Mouse (Mus musculus) cerebellum, adult 2 months (tissue): ENCODE data around the gene Chn1. TPM values are rescaled to one million over a fixed set of nuclear protein-coding genes. Genes with fewer than 3 reads are reported as not detected.

Experiments
- DNase-seq, 2 experiments: peaks; one replicate each; pipeline ENCODE4 v3.0.0; 2021
- H3K27ac ChIP-seq: fragments of 200-500 bp; 2 replicates; pipeline ENCODE4 v1.5.1; 2012; ENCODE audit warnings: low read length, control low read depth, inconsistent platforms; ENCODE audit not compliant: insufficient read depth
- H3K27me3 ChIP-seq: fragments of 200-500 bp; 2 replicates; pipeline ENCODE4 v1.6.1; 2012; ENCODE audit warnings: inconsistent platforms, mild to moderate bottlenecking, low read length, moderate library complexity; ENCODE audit not compliant: control insufficient read depth, insufficient read depth
- H3K4me1 ChIP-seq: fragments of 200-500 bp; 2 replicates; pipeline ENCODE4 v1.6.1; 2011; ENCODE audit warnings: low read length; ENCODE audit not compliant: control insufficient read depth, insufficient read depth
- H3K4me3 ChIP-seq: fragments of 200-500 bp; replicated peaks from 2 replicates; pipeline ENCODE3; 2011; ENCODE audit warnings: mild to moderate bottlenecking, low read depth, low read length, control low read depth; ENCODE audit not compliant: insufficient read depth
- CTCF ChIP-seq: fragments of 200-500 bp; IDR thresholded peaks from 2 replicates; pipeline ENCODE4 v1.5.1; 2011; ENCODE audit warnings: low read depth, mild to moderate bottlenecking, control low read depth, low read length, moderate library complexity, borderline replicate concordance; ENCODE audit not compliant: insufficient read depth
- POLR2A ChIP-seq: fragments of 200-500 bp; IDR thresholded peaks from 2 replicates; pipeline ENCODE4 v1.6.1; 2011; ENCODE audit warnings: low read length, control low read depth, borderline replicate concordance; ENCODE audit not compliant: insufficient read depth
- WGBS: fragments of 180-500 bp; shearing (Covaris S2); methylation state at CpG from one replicate; pipeline ENCODE4 v1.1.7; 2018; 5-methylcytosine and 5-hydroxymethylcytosine counted together
- polyA plus RNA-seq: library from polyadenylated mRNA; depleted of rRNA; stranded (reverse); fragments of >200 nt; gene quantifications from 2 replicates; pipeline ENCODE4 v1.2.3, GENCODE M21; 2012; rRNA removed

Chn1 gene
- polyA plus RNA-seq, 1 experiment: 288 TPM

DNA sequence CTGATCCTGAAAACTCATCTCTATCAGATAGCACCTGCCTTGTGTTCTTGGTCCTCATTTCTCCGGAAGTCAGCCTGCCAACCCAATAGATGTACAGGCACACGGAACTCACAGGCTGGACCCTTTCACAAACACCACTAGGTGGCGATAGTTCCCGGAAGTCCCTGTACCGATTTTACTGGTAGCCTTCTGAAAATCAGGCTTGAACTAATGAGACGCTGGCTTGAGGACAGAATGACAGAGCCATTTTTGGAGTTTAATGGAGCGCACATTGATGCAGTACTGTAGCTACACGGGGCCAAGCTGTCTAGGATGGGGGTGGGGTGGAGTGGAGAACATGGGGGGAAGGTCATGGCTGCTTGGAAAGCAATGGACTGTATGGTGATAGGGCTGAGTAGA lies 213.5 kb downstream of the Chn1 start:
- Histone ChIP-seq H3K27ac (no peak overlapping the region), H3K4me1 (no peaks in the 10 kb centered on the region), H3K4me3 (no peak overlapping the region), H3K27me3 (no peaks in the 10 kb centered on the region)
- TF ChIP-seq CTCF (peak; percentile 46; the same call in 1 of the 2 replicates), POLR2A (no peak)
- 3% methylated on average over 8 of the region's 8 CpGs for WGBS
- DNase-seq: peak; percentile 16 to 17

DNA sequence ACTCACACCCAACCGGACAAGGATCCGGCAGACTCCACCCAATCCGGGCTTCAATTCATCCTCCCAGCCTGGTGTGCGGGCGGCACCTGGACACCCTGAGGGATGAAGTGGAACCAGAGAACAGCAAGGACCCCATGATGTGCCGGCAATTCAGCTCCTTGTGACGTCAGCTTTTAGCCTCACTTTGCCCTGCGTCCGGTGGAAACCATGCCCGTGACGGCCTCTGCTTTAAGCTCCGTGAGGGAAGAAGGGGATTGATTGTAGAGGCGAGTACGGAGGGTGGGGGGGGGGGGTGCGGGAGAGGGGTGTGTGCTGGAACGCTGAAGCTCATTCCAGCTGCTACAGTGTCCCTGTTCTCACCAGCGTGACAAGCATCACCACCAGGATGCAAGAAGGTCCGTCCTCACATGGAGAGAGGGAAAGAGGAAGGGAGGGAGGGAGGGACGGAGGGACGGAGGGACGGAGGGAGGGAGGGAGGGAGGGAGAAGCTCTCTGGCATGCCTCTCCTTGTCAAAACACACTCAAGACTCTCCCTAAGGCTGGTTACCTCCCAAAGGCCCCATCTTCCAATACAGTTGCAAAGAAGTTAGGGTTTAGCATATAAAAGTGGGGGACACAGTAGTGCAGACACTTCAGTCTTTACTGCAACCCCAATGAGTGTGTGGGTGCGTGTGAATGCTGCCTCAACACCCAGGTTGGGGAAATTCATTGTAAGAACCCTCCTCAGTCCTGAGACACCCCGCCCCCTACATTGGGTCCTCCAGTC lies 214.1 kb downstream of the Chn1 start:
- 3% methylated on average over 23 of the region's 23 CpGs for WGBS

More for the DNA sequence above, 214.1 kb downstream of the Chn1 start:
- Histone ChIP-seq H3K27ac (no peak overlapping the region), H3K4me3 (peak overlapping the region; percentile 64), H3K4me1 (no peaks in the 10 kb centered on the region), H3K27me3 (no peaks in the 10 kb centered on the region)
- DNase-seq: no peak
- TF ChIP-seq CTCF (no peak), POLR2A (no peak)

Other genes with a start within 250 kb of the Chn1 start
- gene Wipf1, start 245.6 kb downstream of the Chn1 start, polyA plus RNA-seq: 6.1 and 7.2 TPM in 2 replicates
- gene Chrna1, start 195.0 kb downstream of the Chn1 start, polyA plus RNA-seq: 0.03 and 0.08 TPM in 2 replicates
- gene Atf2, start 117.3 kb upstream of the Chn1 start, polyA plus RNA-seq: 45.8 and 47.4 TPM in 2 replicates
- 1,072 and 1,080 TPM in 2 replicates for gene Atp5g3, start 136.0 kb upstream of the Chn1 start, polyA plus RNA-seq